Mouse (Mus musculus) cerebellum, postnatal 4 days (tissue): ENCODE results near the gene Itk.

ENCODE experiments used
- DNase-seq, 2 experiments: peaks; one replicate each; pipeline ENCODE4 v3.0.0; 2022; ENCODE audit warnings: low spot score in 2 of 2, mixed read lengths in 1 of 2

The Itk gene

GRCm38 (mm10) chr11:46308271-46308974 lies 80.9 kb downstream of the Itk start:
- DNase-seq = no peak

- DNase-seq = no peak
These were observed 81.5 kb downstream of the Itk start for GRCm38 (mm10) chr11:46307768-46308167.

- no peak for DNase-seq
These were observed 82.5 kb downstream of the Itk start for GRCm38 (mm10) chr11:46306776-46307175.

- no peak for DNase-seq
These were observed 83.3 kb downstream of the Itk start for GRCm38 (mm10) chr11:46305881-46306520.

- DNase-seq = no peak
These were observed 84.2 kb downstream of the Itk start for GRCm38 (mm10) chr11:46304864-46305710.

- no peak for DNase-seq
These were observed 85.2 kb downstream of the Itk start for GRCm38 (mm10) chr11:46304093-46304492.

- no peak for DNase-seq
These were observed 86.8 kb downstream of the Itk start for GRCm38 (mm10) chr11:46302471-46302870.

GRCm38 (mm10) chr11:46301579-46302248 lies 87.6 kb downstream of the Itk start:
- no peak for DNase-seq

GRCm38 (mm10) chr11:46299901-46300300 lies 89.4 kb downstream of the Itk start:
- DNase-seq = no peak

- DNase-seq = no peak
These were observed 90.2 kb downstream of the Itk start for GRCm38 (mm10) chr11:46298889-46299785.

- DNase-seq = no peak
These were observed 94.9 kb downstream of the Itk start for GRCm38 (mm10) chr11:46294390-46294789.

GRCm38 (mm10) chr11:46293491-46293890 lies 95.8 kb downstream of the Itk start:
- DNase-seq = no peak

- no peak for DNase-seq
These were observed 98.3 kb downstream of the Itk start for GRCm38 (mm10) chr11:46290988-46291405.

- DNase-seq = no peak
These were observed 99.8 kb downstream of the Itk start for GRCm38 (mm10) chr11:46289561-46289960.

- no peak for DNase-seq
These were observed 100.3 kb downstream of the Itk start for GRCm38 (mm10) chr11:46289022-46289421.

GRCm38 (mm10) chr11:46288091-46288490 lies 101.2 kb downstream of the Itk start:
- no peak for DNase-seq

- no peak for DNase-seq
These were observed 102.5 kb downstream of the Itk start for GRCm38 (mm10) chr11:46286803-46287202.

GRCm38 (mm10) chr11:46283800-46284199 lies 105.5 kb downstream of the Itk start:
- no peak for DNase-seq

- DNase-seq = no peak
These were observed 106.7 kb downstream of the Itk start for GRCm38 (mm10) chr11:46282612-46283011.

GRCm38 (mm10) chr11:46278709-46279108 lies 110.6 kb downstream of the Itk start:
- no peak for DNase-seq

- no peak for DNase-seq
These were observed 111.2 kb downstream of the Itk start for GRCm38 (mm10) chr11:46278140-46278539.
